Mouse (Mus musculus) spleen, adult 2 months (tissue): ENCODE measurements around the gene Arhgap10.

Source experiments
- CTCF ChIP-seq: fragments of 200-500 bp; IDR thresholded peaks from 2 replicates; pipeline ENCODE4 v1.5.1; 2011; ENCODE audit warnings: mild to moderate bottlenecking, inconsistent platforms; ENCODE audit not compliant: insufficient read depth, insufficient read length, insufficient replicate concordance; ENCODE audit errors: extremely low read depth
- POLR2A ChIP-seq: fragments of 200-500 bp; IDR thresholded peaks from 2 replicates; pipeline ENCODE4 v1.6.1; 2011; ENCODE audit warnings: low read depth, low read length, inconsistent platforms

GRCm38 (mm10) chr8:77272136-77272535 lies 245.6 kb downstream of the Arhgap10 start:
- TF ChIP-seq POLR2A (no peak), CTCF (no peak)
